20 mouse cellular contexts compared by ENCODE assay signal in the genomic region with DNA sequence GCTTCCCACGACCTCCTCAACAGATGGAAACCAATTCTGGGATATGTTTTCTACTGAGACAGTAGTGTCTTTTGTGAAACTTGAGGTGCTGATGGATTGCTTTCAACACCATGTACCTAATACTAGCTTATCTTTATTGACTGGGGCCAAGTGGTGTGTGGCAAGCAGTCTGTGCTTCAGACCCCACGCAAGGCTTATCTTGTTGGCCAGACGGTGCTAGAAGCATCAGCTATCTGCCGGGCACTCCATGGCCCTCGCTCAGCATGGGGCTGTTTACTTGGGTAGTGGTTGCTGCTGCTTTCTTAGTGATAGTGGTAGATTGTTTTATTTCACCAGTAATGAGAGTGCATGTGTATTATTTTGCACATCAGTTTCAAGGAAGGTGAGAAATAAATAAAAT. TPM values are rescaled to one million over a fixed set of nuclear protein-coding genes. Genes with fewer than 3 reads are reported as not detected.
DNase-seq lines count a peak whose midpoint lies in the region; ATAC-seq and TF ChIP-seq lines count a peak whose summit lies in the region.
"Had no signal": no experiment of that assay in that cellular context is flagged by ENCODE, and none has a peak within 500 bp of the region (broad histone marks: within the 10 kb centered on the region; RNA-seq: fewer than 3 reads in every experiment).

No protein-coding gene starts in this region.

- peak; percentile 95 to 98 for TF ChIP-seq EP300 in MEL (IDR thresholded peaks at IDR 0.05; ENCODE audit: low read depth in 1 of 2, low read length in 2 of 2)

- peak; percentile 90 for ATAC-seq in heart, embryonic 11.5 days (replicated peaks; ENCODE audit: insufficient number of reproducible peaks, low FRiP score, low TSS enrichment)
- peak; percentile 88 for ATAC-seq in intestine, embryonic 16.5 days
- ATAC-seq: midbrain, embryonic 16.5 days had no signal

- no peak for DNase-seq in heart, adult 8-10 months (ENCODE audit: low spot score)
- peak; percentile 93 for DNase-seq in MEL (ENCODE audit: low read depth, low spot score)
- DNase-seq in spleen, postnatal 10 days (ENCODE audit: low spot score in 2 of 2): peak; percentile 63 to 86
- no peak for DNase-seq in adrenal gland, postnatal 14 days
- DNase-seq in thymus, postnatal 0 days (ENCODE audit: low spot score): no peak
- no peak for DNase-seq in adrenal gland, adult (ENCODE audit: inconsistent age in 2 of 2, low spot score in 1 of 2)
- DNase-seq: cerebellum, postnatal 36 days; kidney, adult 11 months; kidney, postnatal 4 days; right cerebral cortex, adult 18-20 months had no signal

- H3K9me3 ChIP-seq in heart, embryonic 11.5 days (replicated peaks; ENCODE audit: control insufficient read depth, low read length): no peaks in the 10 kb centered on the region
- H3K9me3 ChIP-seq in MEL (replicated peaks; ENCODE audit: insufficient read depth, low read length): no peaks in the 10 kb centered on the region
- no peaks in the 10 kb centered on the region for H3K9me3 ChIP-seq in intestine, embryonic 16.5 days (ENCODE audit: control insufficient read depth, low read length)
- H3K9me3 ChIP-seq: limb, embryonic 12.5 days had no signal

- no peak for TF ChIP-seq RAD21 in MEL (IDR thresholded peaks at IDR 0.05; ENCODE audit: low read depth, low read length)

- H3K9ac ChIP-seq in heart, embryonic 11.5 days (ENCODE audit: low read depth, low read length): no peak overlapping the region
- H3K9ac ChIP-seq in MEL (ENCODE audit: control insufficient read depth, low read depth, low read length, poor library complexity, severe bottlenecking): no peak overlapping the region
- H3K9ac ChIP-seq in intestine, embryonic 16.5 days (ENCODE audit: low read depth, low read length): no peak overlapping the region
- H3K9ac ChIP-seq: limb, embryonic 12.5 days had no signal

- peak overlapping the region; percentile 29 for H3K4me2 ChIP-seq in heart, embryonic 11.5 days
- no peak overlapping the region for H3K4me2 ChIP-seq in intestine, embryonic 16.5 days (ENCODE audit: low read depth, low read length)
- H3K4me2 ChIP-seq: limb, embryonic 12.5 days had no signal

- H3K4me1 ChIP-seq in heart, embryonic 11.5 days (ENCODE audit: control insufficient read depth, insufficient read depth, low read length): peaks cover 8% of the 10 kb centered on the region; the same call in 1 of the 2 replicates
- H3K4me1 ChIP-seq in MEL (ENCODE audit: control insufficient read depth in 1 of 2, insufficient read depth in 2 of 2, low read length in 2 of 2): peaks cover 4 to 12% of the 10 kb centered on the region in 2 experiments; a peak in 3 of 4 replicates
- H3K4me1 ChIP-seq in intestine, embryonic 16.5 days (ENCODE audit: control insufficient read depth, insufficient read depth, low read length): peaks cover under 1% of the 10 kb centered on the region; the same call in 1 of the 2 replicates

- peak overlapping the region; percentile 71 for H3K27ac ChIP-seq in heart, embryonic 11.5 days (ENCODE audit: low read depth, low read length)
- 0 out of 2 replicates have a peak overlapping the region, but pooled peaks have one; percentile 38 for H3K27ac ChIP-seq in MEL (ENCODE audit: control insufficient read depth, low read depth, low read length)
- no peak overlapping the region for H3K27ac ChIP-seq in intestine, embryonic 16.5 days (ENCODE audit: low read length)
- H3K27ac ChIP-seq: limb, embryonic 12.5 days had no signal

- no peak for TF ChIP-seq POLR2A in MEL (IDR thresholded peaks at IDR 0.05; ENCODE audit: control insufficient read depth in 1 of 2, insufficient read depth in 1 of 2, low read depth in 1 of 2, low read length in 2 of 2, poor library complexity in 1 of 2)

- H3K36me3 ChIP-seq in heart, embryonic 11.5 days (ENCODE audit: control insufficient read depth, insufficient read depth, low read length): peaks cover 38% of the 10 kb centered on the region
- H3K36me3 ChIP-seq in MEL (ENCODE audit: control insufficient read depth in 1 of 2, insufficient read depth in 2 of 2, low read length in 2 of 2): peaks cover 22 to 34% of the 10 kb centered on the region in 2 experiments
- H3K36me3 ChIP-seq in intestine, embryonic 16.5 days (ENCODE audit: control insufficient read depth, insufficient read depth, low read length): peaks cover 28% of the 10 kb centered on the region

- H3K4me3 ChIP-seq in heart, embryonic 11.5 days (ENCODE audit: low read depth, low read length): no peak overlapping the region
- no peak overlapping the region for H3K4me3 ChIP-seq in MEL (ENCODE audit: control insufficient read depth in 1 of 2, insufficient read depth in 1 of 2, low read depth in 2 of 2, low read length in 2 of 2)
- H3K4me3 ChIP-seq in intestine, embryonic 16.5 days (ENCODE audit: low read length): no peak overlapping the region
- H3K4me3 ChIP-seq: limb, embryonic 12.5 days had no signal

- 8% methylated on average over 5 of the region's 5 CpGs for WGBS in heart, embryonic 11.5 days (ENCODE audit: insufficient replicate concordance)
- WGBS in intestine, embryonic 16.5 days: 77% methylated on average over 5 of the region's 5 CpGs

- H3K79me2 ChIP-seq in MEL (ENCODE audit: control insufficient read depth, insufficient read depth, low read length, poor library complexity): peaks cover 2% of the 10 kb centered on the region

- no peak for TF ChIP-seq CTCF in MEL (IDR thresholded peaks at IDR 0.05 in 2 of 3, conservative IDR thresholded peaks at IDR 0.05 in 1 of 3; ENCODE audit: control insufficient read depth in 1 of 3, insufficient read depth in 1 of 3, low read depth in 2 of 3, low read length in 3 of 3, poor library complexity in 1 of 3, severe bottlenecking in 1 of 3)

- H3K27me3 ChIP-seq in heart, embryonic 11.5 days (ENCODE audit: control insufficient read depth, insufficient read depth, low read length): no peaks in the 10 kb centered on the region
- no peaks in the 10 kb centered on the region for H3K27me3 ChIP-seq in MEL (ENCODE audit: control insufficient read depth in 1 of 2, insufficient read depth in 2 of 2, low read length in 2 of 2)
- no peaks in the 10 kb centered on the region for H3K27me3 ChIP-seq in intestine, embryonic 16.5 days (replicated peaks; ENCODE audit: control insufficient read depth, insufficient read depth, low read length)
- H3K27me3 ChIP-seq: limb, embryonic 12.5 days had no signal

TF ChIP-seq in MEL, 35 proteins besides CTCF, POLR2A, EP300 and RAD21 (continues in another document):
- TF ChIP-seq SMC3 (IDR thresholded peaks at IDR 0.05; ENCODE audit: low read depth, low read length) (peak; percentile 13; the same call in 1 of the 2 replicates), MYB (IDR thresholded peaks at IDR 0.05; ENCODE audit: low read depth, low read length) (peak; percentile 56; the same call in 1 of the 2 replicates), GABPA (IDR thresholded peaks at IDR 0.05; ENCODE audit: low read depth, low read length) (no peak), TCF12 (IDR thresholded peaks at IDR 0.05; ENCODE audit: low read depth, low read length) (peak; percentile 99), RCOR1 (IDR thresholded peaks at IDR 0.05; ENCODE audit: low read depth, low read length) (peak; percentile 98), CHD1 (IDR thresholded peaks at IDR 0.05; ENCODE audit: low read depth, low read length) (no peak), ZKSCAN1 (IDR thresholded peaks at IDR 0.05; ENCODE audit: low read depth, low read length) (no peak), UBTF (IDR thresholded peaks at IDR 0.05; ENCODE audit: borderline replicate concordance, insufficient read depth, low read depth, low read length) (peak; percentile 97), CHD2 (IDR thresholded peaks at IDR 0.05; ENCODE audit: low read length) (no peak)

RNA-seq across cellular contexts. Expression of gene Adipor1, which starts 11.1 kb away (rescaled TPM):
- polyA plus RNA-seq in heart, embryonic 11.5 days (2014; fragmentation: Nextera tagmentation; extraction: Ambion mirVana): 129 and 130 TPM in 2 replicates
- total RNA-seq in heart, adult 8-10 months (2022): 100 to 1,000 TPM; 123 to 133 (median 130) TPM
- total RNA-seq in MEL (2012; rRNA removed): 55.2 and 57.6 TPM in 2 replicates
- polyA plus RNA-seq in MEL (2012; ENCODE audit: insufficient read depth in 1 of 2, insufficient read length in 2 of 2, low read depth in 1 of 2, low replicate concordance in 2 of 2, missing spikeins in 1 of 2): 100 to 1,000 TPM in 1 of 2 experiments, 10 to 100 TPM in 1; 94.1 to 109 TPM
- polyA plus RNA-seq in intestine, embryonic 16.5 days (2015; fragmentation: Nextera tagmentation; extraction: Ambion mirVana): 78.7 and 82.8 TPM in 2 replicates
- total RNA-seq in adrenal gland, postnatal 14 days (2021): 119 and 126 TPM in 2 replicates
- 65.8 and 67.9 TPM in 2 replicates for polyA plus RNA-seq in thymus, postnatal 0 days (2015; fragmentation: Nextera tagmentation; extraction: Ambion mirVana)

RNA-seq across cellular contexts. Expression of gene Cyb5r1, which starts 20.9 kb away (rescaled TPM):
- polyA plus RNA-seq in heart, embryonic 11.5 days (2014; fragmentation: Nextera tagmentation; extraction: Ambion mirVana): 35.2 and 36.9 TPM in 2 replicates
- total RNA-seq in heart, adult 8-10 months (2022): 10 to 100 TPM; 23.4 to 28.6 (median 26.9) TPM
- total RNA-seq in MEL (2012; rRNA removed): 18.8 and 35.8 TPM in 2 replicates
- 10 to 100 TPM in 1 of 2 experiments, not detected in 1; 94.8 TPM for polyA plus RNA-seq in MEL (2012; ENCODE audit: insufficient read depth in 1 of 2, insufficient read length in 2 of 2, low read depth in 1 of 2, low replicate concordance in 2 of 2, missing spikeins in 1 of 2)
- 32.3 and 38.6 TPM in 2 replicates for polyA plus RNA-seq in intestine, embryonic 16.5 days (2015; fragmentation: Nextera tagmentation; extraction: Ambion mirVana)
- total RNA-seq in adrenal gland, postnatal 14 days (2021): 27.4 and 28.0 TPM in 2 replicates
- 13.4 and 20.4 TPM in 2 replicates for polyA plus RNA-seq in thymus, postnatal 0 days (2015; fragmentation: Nextera tagmentation; extraction: Ambion mirVana)

RNA-seq across cellular contexts. Expression of gene Klhl12, which starts 29.0 kb away (rescaled TPM):
- polyA plus RNA-seq in heart, embryonic 11.5 days (2014; fragmentation: Nextera tagmentation; extraction: Ambion mirVana): 15.5 and 22.2 TPM in 2 replicates
- 10 to 100 TPM; 20.3 to 23.6 (median 22.7) TPM for total RNA-seq in heart, adult 8-10 months (2022)
- total RNA-seq in MEL (2012; rRNA removed): 21.8 and 26.4 TPM in 2 replicates
- 10 to 100 TPM in 1 of 2 experiments, not detected in 1; 20.8 TPM for polyA plus RNA-seq in MEL (2012; ENCODE audit: insufficient read depth in 1 of 2, insufficient read length in 2 of 2, low read depth in 1 of 2, low replicate concordance in 2 of 2, missing spikeins in 1 of 2)
- 19.0 and 20.5 TPM in 2 replicates for polyA plus RNA-seq in intestine, embryonic 16.5 days (2015; fragmentation: Nextera tagmentation; extraction: Ambion mirVana)
- total RNA-seq in adrenal gland, postnatal 14 days (2021): 18.6 and 19.5 TPM in 2 replicates
- polyA plus RNA-seq in thymus, postnatal 0 days (2015; fragmentation: Nextera tagmentation; extraction: Ambion mirVana): 12.7 and 14.3 TPM in 2 replicates

RNA-seq across cellular contexts. Expression of gene 4933406M09Rik, which starts 40.5 kb away (rescaled TPM):
- not detected in 2 replicates for polyA plus RNA-seq in heart, embryonic 11.5 days (2014; fragmentation: Nextera tagmentation; extraction: Ambion mirVana)
- not detected for total RNA-seq in heart, adult 8-10 months (2022)
- total RNA-seq in MEL (2012; rRNA removed): not detected in 2 replicates
- not detected for polyA plus RNA-seq in MEL (2012; ENCODE audit: insufficient read depth in 1 of 2, insufficient read length in 2 of 2, low read depth in 1 of 2, low replicate concordance in 2 of 2, missing spikeins in 1 of 2)
- polyA plus RNA-seq in intestine, embryonic 16.5 days (2015; fragmentation: Nextera tagmentation; extraction: Ambion mirVana): 0.07 TPM in 1 of 2 replicates, not detected in the other
- not detected in 2 replicates for total RNA-seq in adrenal gland, postnatal 14 days (2021)
- not detected in 2 replicates for polyA plus RNA-seq in thymus, postnatal 0 days (2015; fragmentation: Nextera tagmentation; extraction: Ambion mirVana)
- total RNA-seq: granulocyte monocyte progenitor cell, adult 5-6 weeks; hematopoietic stem cell, adult 5-6 weeks; left cerebral cortex, adult 18-20 months had no signal
- polyA plus RNA-seq: brain, embryonic 14.5 days; frontal cortex, adult 2 months; limb, embryonic 12.5 days; midbrain, embryonic 16.5 days; neural tube, embryonic 14.5 days had no signal

Comparison
In these comparisons a context has a peak if more than half of its experiments do, and no peak if none do; other contexts are left out.
1. DNase-seq: peak in MEL (single experiment) and spleen, postnatal 10 days (2 of 2); none in heart, adult 8-10 months (single experiment), adrenal gland, postnatal 14 days (single experiment), thymus, postnatal 0 days (single experiment) and adrenal gland, adult (0 of 2).